Mouse (Mus musculus): ENCODE measurements around the gene Tmco4.

- TF ChIP-seq GATA1 (IDR thresholded peaks at IDR 0.05; ENCODE audit: low read length): no peak
- TF ChIP-seq TAL1 (IDR thresholded peaks at IDR 0.05; ENCODE audit: low read length): no peak
Measured at GRCm38 (mm10) chr4:138938495-138939269, 34.0 kb upstream of the Tmco4 start.

All from erythroblast, embryonic 14.5 days (primary cell).